Mouse (Mus musculus) left cerebral cortex, adult 8-10 months (tissue): ENCODE results near the gene Kctd17. TPM values are rescaled to one million over a fixed set of nuclear protein-coding genes. Genes with fewer than 3 reads are reported as not detected.
A peak's percentile ranks its signal among the peaks of the same experiment; 100 is the strongest.

Experiments used
- DNase-seq, 2 experiments: peaks; one replicate each; pipeline ENCODE4 v3.0.0; 2022; ENCODE audit warnings: low spot score in 2 of 2
- total RNA-seq, 4 experiments: library from RNA; stranded (reverse); gene quantifications; 2 replicates each; pipeline ENCODE4 v1.2.4; 2022

Gene Kctd17
- total RNA-seq, 4 experiments from 2014 or later = 299 to 358 (median 333) TPM

DNA sequence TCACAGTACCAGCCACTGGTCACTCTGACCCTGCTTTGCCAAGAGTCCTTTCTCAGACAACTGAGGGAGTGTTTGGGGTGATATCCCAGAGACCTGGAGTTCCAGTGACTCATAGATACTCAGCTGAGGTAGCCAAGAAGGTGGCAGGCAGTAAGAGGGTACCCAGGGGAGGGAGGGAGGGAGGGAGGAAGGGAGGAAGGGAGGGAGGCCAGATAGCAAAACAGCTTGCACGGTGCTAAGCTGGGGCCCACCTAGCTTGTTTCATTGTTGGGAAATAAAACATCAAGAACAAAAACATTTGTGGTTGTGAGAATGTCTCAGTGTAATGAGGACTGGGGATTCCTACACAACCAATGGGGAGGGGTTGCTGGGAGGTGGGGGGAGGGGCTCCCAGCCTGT is 14.6 kb upstream of the Kctd17 start:
- no peak for DNase-seq

DNA sequence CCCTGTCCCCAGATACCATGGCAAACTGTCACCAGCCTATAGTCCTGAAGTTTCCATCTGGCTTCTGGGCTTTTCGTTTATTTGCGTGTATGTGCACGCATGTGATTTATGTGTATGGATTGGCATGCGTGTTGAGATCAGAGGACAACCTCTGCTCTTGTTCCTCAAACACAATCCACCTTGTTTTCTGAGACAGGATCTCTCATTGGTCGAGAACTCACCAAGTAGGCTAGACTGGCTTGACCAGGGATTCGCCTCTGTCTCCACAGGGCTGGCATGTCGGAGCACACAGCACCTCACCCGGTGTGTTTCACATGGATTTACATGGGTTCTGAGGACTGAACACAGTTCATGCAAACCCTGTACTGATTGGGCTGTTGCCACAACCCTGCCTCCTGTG is 14.2 kb upstream of the Kctd17 start:
- DNase-seq = no peak

DNA sequence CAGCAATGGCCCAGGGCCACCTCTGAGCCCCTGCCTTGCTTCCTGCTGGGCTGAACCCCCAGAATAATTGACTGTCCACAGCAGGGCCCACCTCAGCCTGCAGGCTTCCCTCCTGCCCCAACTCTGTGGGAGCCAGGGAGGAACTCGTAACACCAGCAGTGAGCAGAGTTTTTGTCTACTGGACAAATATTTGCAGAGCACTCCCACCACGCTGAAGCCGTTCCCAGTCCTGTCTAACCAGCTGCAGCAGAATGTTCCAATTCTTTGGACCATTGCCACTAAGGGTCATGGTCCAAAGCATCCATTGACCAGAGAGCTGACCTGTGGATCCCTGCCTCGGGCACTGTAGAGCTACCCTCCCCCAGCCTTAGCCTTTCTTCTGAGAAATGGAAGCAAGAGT is 11.4 kb upstream of the Kctd17 start:
- DNase-seq = no peak

DNA sequence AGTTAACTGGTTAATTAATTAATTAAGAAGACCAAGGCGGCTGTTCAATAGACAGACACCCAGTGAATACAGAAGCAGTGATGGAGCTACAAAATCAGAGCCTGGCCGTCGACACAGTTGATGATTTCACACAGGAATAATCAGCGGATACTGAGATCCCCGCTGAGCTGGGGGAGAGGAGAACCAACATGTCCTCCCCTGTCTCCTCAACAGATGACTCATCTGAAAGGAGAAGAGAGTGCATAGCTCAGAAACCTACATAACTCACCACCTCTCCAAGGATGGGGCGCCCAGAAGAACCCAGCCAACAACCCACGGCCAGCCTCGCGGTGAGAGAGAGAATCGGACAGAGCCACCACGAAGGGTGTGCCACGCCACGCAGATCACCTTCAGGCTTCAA is 8.0 kb upstream of the Kctd17 start:
- DNase-seq = no peak

DNA sequence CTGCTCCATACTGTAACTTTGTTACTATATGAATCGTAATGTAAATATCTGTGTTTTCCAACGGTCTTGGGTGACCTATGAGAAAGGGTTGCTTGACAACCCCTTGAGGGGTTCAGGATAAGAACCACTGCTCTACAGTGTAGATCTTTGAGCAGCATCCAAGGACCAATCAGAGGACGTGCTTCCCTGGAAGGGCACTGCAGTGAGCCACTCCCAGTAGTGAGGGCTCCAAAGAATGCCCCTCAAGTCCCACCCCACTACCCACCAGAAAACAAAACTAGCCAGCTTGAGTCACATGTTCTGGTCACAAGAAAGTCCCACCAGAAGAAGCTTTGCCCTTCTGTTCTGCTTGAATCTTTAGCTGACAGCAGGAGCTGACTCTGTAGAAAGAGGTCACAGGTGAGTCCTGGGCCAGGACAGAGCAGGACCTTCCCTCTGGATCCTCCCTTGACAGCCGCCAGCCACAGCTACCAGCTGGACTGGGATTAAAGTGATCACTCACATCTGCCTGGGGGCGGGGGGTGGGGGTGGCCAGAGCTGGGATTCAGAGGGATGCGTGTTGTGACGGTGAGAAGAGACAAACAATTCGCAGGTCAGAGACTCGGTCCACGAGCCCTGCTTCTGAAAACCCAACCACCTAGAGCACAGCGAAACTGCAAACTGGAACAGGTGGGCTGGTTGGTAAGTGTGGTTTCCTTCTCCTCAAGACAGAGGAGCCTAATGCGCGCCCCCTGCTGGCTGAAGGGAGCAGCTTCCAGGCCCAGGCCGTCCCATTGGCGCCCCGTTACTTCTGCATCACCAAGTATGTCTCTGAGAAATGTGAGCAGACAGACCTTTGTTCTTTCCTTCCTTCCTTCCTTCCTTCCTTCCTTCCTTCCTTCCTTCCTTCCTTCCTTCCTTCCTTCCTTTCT is 6.1 kb upstream of the Kctd17 start:
- peak; percentile 54 to 61 for DNase-seq

DNA sequence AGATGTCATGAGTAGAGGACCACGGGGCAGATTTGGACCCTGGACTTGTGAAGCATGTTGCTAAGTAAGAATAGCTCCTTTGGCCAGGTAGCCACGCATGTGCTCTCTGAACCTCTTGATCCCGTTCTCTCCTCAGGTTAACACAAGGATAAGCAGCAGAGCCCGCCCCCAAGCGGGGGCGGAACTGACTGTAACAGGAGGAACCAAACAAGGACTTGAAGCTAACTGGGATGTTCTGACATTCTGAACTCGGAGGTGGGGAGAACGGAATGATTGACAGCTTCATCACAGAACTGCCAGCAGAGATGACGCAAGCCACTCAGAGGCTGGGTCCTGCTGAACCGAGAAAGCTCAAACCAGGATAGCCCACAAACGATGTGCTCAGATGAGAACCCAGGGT is 3.9 kb upstream of the Kctd17 start:
- DNase-seq = no peak

DNA sequence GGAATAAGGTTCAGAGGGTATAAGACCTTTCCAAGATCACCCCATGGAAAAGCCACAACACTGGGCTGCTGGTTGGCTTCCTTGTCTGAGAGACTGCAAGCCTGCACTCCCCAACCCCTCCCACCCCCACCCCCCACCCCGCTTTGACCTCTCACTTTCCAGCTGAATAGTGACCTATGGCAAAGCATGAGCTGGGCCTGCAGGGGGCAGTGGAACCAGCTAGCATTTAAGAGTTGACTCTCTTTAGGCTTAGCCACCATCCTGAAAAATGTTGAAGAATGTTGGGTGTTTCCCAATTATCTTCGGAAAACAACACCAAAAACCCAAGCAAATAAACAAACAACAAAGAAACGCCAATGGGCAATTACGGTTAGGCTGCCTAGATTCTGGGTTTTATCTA is 3.1 kb upstream of the Kctd17 start:
- DNase-seq = no peak

DNA sequence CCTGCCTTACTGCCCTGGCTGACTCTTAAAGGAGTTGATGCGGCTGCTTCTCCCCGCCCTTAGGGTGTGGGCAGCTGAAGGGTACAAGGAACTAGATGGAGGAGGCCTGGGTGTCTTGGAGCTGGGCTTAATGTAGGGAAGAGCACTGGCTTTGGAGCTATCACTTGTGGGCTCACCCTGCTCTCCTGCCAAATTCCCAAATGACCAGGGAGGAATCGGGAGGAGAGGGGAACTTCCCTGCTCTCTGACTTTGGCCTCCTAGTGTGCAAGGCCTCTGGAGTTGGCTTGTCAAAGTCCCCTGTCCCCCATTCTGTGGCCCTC is 735 bp downstream of the Kctd17 start:
- no peak for DNase-seq

DNA sequence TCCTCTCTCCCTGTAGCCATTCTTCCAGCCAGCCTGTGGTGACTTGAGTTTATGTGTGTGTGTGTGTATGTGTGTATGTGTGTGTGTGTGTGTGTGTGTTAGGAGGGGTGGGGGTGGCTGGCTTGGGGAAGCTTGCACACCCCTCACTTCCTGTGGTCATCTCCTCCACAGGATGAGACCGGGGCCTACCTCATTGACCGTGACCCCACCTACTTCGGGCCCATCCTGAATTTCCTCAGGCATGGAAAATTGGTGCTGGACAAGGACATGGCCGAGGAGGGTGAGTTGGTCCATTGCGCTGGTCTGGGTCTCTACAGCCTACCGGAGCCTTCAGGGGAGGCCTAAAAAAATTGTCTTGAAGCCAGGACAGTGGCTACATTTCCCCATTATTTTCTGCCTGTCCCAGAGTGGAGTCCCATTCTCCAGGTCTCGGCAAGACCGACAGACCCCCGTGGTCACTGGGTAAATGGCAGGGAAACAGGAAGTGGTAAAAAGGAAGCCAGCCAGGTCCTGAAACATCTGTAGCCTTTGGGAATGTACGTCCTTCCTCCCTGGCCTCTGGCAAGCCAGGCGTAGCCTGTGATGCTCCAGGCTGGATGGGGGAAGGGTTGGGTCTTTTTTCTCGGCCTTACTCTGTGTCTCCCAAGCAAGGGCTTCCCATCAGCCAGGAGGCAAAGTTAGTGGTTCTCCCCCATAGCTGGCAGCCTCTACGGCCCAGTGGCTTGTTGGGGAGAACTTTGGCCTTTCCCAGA is 1.7 kb downstream of the Kctd17 start:
- DNase-seq = no peak

DNA sequence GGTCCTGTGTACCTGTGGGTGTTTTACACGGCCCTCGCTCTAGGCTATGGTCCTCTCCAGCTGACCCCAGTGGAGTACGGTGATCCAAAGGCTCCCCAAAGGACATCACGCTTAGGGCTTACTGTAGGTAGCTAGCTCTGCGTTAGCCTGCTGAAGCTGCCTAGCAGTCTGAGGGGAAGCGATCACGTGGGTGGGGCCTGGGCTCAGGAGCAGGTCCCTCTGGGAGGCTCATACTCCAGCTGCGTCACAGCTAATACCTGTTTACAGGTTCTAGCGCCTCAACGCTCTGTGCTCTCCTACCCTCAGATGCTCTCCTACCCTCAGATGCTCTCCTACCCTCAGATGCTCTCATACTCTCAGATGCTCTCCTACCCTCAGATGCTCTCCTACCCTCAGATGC is 2.5 kb downstream of the Kctd17 start:
- no peak for DNase-seq

DNA sequence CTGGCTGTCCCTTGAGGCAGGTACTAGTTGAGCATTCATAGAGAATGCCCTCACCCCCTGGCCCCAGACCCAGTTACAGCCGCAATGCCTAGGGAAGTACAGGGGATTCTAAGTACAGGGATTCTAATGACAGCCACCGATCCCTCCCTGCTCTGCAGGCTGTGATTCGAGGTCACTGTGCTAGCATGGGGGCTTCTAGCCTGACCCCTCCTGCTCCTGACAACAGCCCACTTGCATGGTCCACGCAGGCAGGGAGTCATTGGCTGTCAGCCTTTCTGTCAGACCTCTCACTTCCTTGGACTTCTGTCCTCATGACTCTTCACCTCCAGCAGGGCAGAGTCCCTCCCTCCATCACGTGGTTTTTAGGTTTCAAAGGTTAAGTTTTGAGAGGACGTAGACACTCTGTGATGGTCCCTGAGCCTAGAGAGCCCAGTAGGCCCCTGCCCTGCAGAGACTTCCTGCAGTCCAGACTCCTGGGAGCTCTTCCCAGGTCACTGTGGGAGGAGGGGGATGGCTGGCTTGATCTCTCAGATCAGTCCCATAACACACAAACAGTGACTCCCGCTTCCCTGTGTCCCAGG is 3.3 kb downstream of the Kctd17 start:
- DNase-seq = no peak

DNA sequence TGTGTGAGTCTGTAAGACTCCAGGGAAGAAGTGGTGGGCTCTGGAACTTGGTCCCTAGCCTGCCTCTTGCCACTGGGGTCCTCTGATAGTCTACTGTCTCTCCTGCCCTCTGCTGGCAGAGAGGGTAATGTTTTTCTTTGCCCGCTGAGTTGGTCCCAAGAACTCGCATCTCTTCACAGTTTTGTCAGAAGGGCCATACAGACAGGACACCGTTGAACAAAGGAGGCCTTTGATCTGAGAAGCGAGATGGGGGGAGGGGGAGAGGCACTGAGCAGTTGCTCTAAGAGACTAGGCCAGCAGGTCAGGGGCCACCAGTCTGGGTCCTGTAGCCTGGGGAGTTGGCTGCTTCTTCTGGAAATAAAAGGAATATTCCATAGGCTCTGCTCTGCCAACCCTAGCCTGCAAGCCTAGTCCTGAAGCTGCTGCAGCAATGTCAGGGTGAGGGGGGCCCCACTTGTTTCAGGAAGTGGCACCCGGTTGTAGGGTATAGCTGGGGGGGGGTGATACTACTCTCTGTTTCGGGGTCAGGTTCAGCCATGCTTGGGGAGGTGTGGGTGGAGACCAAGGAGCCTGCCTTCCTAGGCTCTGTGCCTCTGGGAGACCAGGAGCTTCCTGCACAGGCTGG is 6.6 kb downstream of the Kctd17 start:
- DNase-seq = peak in 1 of 2 experiments; percentile 46

DNA sequence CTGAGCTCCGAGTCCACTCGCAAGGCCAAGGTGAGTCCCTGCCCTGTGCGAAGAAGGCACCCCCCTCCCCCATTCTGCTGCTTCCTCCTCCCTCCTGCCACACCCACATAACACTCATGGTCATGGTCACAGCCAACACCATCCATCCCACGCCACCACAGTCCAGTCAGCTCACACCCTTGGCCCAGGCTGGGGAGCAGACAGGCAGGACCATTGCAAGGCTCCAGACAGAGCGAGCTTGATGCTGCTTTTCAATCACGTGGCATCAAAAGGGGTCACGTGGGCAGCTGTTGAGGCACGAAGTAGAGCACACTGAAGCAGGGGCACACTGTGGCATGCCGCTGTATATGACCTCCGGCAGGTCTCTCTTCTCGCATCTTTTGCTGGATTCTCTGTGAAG is 7.3 kb downstream of the Kctd17 start:
- DNase-seq = peak in 1 of 2 experiments; percentile 63

DNA sequence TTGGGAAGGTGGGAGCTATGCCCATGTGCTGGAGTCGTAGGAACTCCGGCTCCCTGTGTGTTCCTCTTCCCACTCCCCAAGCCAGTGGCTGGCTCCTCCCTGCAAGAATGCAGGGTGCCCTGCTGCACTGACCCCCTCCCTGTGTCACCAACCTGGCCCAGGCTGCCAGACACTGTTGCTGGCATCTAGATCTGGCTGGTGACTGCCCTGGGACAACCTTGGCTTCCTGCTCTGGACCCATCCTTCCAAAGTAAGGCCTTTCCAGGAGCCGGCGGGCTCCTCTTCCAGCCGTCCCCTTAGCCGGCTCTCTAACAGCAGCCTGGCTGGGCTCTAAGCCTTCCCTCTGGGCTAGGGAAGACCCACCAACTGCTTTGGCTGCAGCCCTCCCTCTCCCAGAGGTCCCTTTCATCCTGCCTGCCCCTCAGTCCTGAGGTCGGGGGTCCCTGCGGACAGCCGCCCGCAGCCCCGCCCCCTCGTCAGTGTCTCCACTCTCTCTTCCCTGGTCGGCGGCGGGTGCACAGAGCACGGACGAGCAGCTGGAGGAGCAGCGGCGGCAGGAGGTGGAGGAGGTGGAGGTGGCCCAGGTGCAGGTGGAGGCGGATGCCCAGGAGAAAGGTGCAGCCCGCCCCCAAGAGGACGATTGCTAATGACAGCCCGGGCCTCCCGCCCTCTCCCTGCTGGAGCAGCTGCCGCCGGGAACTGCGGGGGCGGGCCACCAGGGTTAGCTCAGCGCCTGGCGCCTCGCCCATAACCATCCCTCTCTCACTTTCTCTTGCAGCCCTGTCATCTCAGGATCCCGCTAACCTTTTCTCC is 8.2 kb downstream of the Kctd17 start:
- DNase-seq = peak; percentile 83 to 97

DNA sequence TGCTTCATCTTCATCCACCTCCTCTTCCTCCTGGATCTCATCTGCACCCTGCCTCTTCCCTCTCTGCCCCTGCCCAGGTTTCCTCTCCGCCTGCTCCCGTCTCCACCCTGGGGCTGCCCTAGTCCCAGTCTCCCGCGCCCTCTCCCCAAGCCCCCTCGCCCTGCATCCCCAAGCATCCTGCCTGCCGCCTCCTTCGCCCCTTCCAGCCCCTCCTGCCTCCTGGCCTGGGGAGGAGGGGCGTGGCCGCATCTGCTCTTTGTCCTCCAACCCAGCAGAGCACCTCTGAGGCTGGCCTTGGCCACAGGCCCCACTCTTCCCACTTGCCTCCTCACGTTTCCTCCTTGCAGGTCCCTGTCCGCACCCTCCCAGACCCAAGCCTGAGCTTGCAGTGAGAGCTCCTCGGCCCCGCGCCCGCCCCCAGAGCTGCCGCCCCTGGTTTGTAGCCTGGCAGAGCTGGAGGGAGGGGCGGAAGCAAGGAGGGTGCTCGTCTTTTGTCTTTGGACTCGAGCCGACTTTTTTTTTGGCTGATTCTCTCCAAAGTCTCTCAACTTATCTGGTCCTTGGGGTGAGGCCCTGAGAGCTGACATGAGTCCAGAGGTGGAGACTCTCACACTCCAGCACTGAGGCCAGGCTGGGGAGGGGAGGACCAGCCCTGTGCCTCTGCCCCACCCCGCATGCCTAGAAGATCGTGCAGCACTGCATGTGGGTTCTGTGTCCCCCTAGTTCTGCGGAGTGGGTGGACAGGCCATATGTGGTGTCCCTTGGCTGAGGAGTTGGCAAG is 9.1 kb downstream of the Kctd17 start:
- DNase-seq = peak; percentile 48 to 82

DNA sequence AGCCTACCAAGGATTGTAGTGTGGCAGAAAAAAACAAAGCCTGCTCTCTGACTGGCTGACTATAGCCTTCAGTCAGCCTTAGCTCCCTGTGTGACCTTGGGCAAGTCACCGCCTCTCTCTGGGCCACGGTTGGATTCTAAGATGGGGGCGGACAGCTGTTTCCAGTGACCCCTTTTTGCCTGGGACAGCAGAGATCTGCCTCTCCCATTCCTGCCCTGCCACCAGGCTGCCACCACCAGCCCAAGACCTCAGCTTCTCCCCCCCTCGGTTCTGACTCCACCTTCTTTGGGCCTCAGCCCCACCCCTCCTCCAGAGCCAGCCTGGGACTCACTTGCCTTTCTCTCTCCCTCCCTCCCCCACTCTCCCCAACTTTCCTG is 9.6 kb downstream of the Kctd17 start:
- DNase-seq = no peak

DNA sequence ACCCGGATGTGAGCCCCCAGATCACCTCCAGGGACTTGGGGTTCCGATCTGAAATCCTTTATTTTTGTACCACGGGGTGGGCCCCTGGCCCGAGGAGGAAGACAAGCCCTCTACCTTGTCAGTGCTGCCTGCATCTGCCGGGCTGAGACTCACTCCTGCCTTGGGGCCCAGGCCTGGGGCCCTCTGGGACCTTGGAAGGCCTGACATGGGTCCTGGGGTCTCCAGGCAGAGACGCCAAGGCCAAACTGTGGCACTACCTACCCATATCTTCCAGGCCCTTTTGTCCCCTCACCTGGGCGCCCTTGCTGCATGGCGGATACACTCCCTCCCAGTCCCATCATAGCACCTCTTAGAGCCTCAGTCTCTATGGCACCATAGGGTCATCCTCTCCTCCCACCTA is 10.1 kb downstream of the Kctd17 start:
- peak in 1 of 2 experiments; percentile 28 for DNase-seq

DNA sequence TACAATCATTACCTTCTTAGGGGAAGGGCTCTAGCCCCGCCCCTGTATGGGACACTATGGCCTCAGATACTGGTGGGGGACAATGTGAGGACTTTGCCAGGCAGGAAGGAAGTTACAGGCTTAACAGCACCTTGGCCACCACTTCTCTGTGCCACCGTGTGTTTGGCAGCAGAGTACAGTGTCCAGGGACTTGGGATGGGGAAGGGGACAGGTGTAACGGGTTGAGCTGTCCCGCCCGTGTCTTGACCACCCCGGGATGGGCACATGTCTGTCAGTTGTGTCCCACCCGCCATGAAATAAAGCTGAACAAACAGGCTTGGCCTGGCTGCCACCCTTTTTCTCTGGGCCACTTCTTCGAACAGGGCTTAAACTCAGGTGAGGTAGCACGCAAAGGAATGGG is 10.6 kb downstream of the Kctd17 start:
- no peak for DNase-seq

DNA sequence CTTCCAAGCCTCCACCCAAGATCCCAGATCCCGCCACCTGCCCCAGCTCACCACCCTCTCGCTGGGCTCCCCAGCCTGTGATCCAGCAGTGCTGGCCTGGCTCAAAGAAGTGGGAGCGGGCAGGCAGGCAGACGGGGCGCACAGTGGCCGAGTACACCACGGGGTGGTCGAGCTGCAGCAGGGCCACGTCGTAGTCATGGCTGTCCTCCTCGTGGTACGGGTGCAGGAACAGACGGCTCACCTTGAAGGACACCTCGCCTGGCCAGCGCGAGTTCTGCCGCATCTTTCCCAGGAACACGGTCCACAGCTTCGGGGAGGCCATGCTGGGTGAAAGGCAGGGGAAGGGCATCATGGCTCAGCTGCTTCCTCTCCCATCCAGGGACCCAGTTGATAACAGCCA is 13.9 kb downstream of the Kctd17 start:
- DNase-seq = peak in 1 of 2 experiments; percentile 11

DNA sequence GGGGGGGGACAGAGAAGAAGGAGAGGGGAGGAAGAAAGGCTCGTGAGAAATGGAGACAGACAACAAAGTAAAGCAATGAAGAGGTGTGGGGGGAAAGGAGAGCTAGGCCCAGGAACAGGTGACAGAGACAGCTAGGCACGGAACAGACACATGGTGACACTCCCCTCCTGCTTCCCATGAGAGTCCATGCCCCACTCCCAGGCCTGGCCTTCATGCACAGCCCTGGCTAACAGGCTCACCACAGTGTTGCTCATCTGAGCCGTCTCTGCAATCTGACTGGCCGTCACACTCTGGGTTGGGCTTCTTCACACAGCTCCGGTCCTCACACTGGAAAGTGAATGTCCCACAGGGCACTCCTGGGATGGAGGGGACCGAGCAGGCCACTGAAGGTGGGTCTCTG is 15.5 kb downstream of the Kctd17 start:
- DNase-seq = no peak
